Mouse (Mus musculus) thymus, adult 2 months (tissue): Measurements from ENCODE around the gene Tenm4.

Source experiments
- CTCF ChIP-seq: fragments of 200-500 bp; IDR thresholded peaks from 2 replicates; pipeline ENCODE4 v1.5.1; 2012; ENCODE audit warnings: mild to moderate bottlenecking, control low read depth, low read length, moderate library complexity, borderline replicate concordance; ENCODE audit not compliant: control insufficient read depth, poor library complexity, insufficient read depth; ENCODE audit errors: extremely low read depth
- POLR2A ChIP-seq: fragments of 200-500 bp; IDR thresholded peaks from 2 replicates; pipeline ENCODE4 v1.6.1; 2012; ENCODE audit warnings: mild to moderate bottlenecking, low read length, control low read depth, moderate library complexity; ENCODE audit not compliant: control insufficient read depth, poor library complexity, insufficient read depth; ENCODE audit errors: extremely low read depth

DNA sequence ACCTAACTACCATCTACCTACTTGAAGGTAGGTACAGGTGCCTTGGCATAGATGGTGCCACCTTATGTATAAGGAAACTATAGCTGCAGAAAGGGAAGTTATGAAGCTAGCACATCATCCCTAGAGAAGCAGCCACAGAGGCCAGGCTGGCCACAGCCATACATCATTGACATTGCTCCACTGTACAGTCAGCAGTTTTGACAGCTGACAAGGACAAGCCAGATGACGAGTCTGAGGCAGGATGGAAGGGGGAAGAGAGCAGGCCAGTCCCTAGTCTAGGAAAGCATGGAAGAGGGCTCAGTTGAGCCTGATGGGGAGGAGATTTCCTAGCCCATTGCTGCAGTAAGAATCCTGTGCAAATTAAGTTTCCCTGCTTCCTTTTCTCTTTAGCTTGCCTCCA lies 548.9 kb downstream of the Tenm4 start:
- TF ChIP-seq CTCF (no peak), POLR2A (no peak)
